Mouse (Mus musculus): ENCODE measurements at regions not wholly inside any gene's neighbourhood (a gene's known extent, or its start where the extent isn't known, plus 50 kb on each side); places are given as distances from the start of the nearest gene placed in this dataset.

DNA sequence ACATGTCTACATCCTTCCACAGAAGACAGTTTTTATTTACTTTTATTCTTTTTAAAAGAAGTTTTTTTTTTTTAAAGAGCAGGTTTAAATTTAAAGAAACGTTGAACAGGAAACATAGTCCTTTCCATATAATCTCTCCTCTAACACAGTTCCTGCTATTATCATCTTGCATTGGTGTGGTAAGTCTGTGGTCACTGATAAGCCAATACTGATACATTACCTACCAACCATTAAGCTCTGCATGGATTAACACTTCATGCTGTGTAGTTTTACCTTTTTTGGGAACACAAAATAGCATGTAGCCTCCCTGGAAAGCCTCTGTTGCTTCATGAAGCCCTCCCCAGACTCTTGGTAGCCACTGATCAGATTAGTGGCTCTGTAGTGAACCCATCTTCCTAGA lies 617.4 kb upstream of the Fam160b2 start:
- no peak for DNase-seq (ENCODE audit: low spot score)
- Histone ChIP-seq H3K4me1 (no peaks in the 10 kb centered on the region), H3K36me3 (no peaks in the 10 kb centered on the region), H3K4me3 (no peak overlapping the region), H3K27me3 (ENCODE audit: insufficient read depth, poor library complexity, severe bottlenecking) (no peaks in the 10 kb centered on the region), H3K9me3 (no peaks in the 10 kb centered on the region), H3K27ac (no peak overlapping the region)
- 48% methylated on average over 1 of the region's 1 CpGs for WGBS

DNA sequence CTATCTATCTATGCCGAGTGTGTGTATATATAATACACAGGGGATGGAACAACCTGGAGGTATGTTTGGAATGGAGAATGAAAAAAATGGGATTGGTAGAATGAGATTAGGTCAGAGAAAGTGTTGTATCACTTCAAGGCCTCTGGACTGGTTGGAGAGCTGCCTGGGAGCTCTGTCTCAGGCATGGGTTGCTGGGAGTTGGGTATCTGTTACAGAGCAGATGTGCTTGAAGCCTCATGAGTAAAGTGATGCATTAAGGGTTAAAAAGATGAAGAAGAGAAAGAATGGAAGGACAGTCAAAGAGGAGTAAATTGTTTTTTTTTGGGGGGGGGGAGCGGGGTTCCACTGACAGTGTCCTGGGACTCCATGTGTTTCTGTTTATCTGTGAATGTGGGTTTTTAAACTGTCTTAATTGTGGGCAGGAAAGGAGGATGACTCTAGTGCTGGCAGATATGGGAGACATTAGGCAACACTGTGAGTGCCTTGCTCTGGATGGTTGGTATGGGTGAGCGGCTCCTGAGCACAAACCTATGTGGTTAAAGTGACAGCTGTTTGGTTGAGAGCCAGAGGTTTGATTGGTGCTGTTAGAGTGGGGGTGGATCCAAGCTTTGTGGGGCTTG lies 611.8 kb upstream of the Fam160b2 start:
- whole genome bisulfite sequencing, result 87% methylated on average over 3 of the region's 3 CpGs
- no peaks in the 10 kb centered on the region for H3K27me3 ChIP-seq (ENCODE audit: insufficient read depth, poor library complexity, severe bottlenecking)
- H3K4me3 ChIP-seq, result no peak overlapping the region
- no peaks in the 10 kb centered on the region for H3K36me3 ChIP-seq
- H3K27ac ChIP-seq, result no peak overlapping the region
- no peaks in the 10 kb centered on the region for H3K4me1 ChIP-seq
- H3K9me3 ChIP-seq, result no peaks in the 10 kb centered on the region
- no peak for DNase-seq (ENCODE audit: low spot score)

DNA sequence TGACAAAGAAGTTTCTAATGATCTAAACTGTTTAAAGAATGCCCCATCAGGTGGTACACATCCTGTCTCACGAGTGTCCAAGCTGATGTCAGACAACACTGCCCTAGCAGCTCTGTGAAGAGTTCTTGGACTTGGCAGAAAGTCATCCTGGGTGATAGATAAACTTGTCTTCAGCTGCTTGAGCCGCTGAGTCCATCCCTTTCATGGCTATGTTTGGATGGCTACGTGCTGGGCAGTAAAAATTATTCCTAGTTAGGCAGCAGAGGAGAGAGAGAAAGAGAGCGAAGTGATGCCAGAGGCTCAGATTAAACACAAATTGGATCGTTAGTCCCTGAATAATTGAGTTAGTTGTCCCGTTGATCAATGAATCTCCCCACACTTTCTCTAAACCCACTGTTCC lies 603.8 kb upstream of the Fam160b2 start:
- 38% methylated on average over 6 of the region's 6 CpGs for WGBS
- Histone ChIP-seq H3K27me3 (ENCODE audit: insufficient read depth, poor library complexity, severe bottlenecking) (no peaks in the 10 kb centered on the region), H3K4me3 (no peak overlapping the region), H3K9me3 (no peaks in the 10 kb centered on the region), H3K4me1 (peaks cover 20% of the 10 kb centered on the region), H3K36me3 (no peaks in the 10 kb centered on the region), H3K27ac (0 out of 2 replicates have a peak overlapping the region, but pooled peaks have one; percentile 39)
- DNase-seq (ENCODE audit: low spot score), result no peak

- Histone ChIP-seq H3K27me3 (ENCODE audit: insufficient read depth, poor library complexity, severe bottlenecking) (no peaks in the 10 kb centered on the region), H3K36me3 (no peaks in the 10 kb centered on the region), H3K27ac (no peak overlapping the region), H3K4me1 (peaks cover 20% of the 10 kb centered on the region), H3K4me3 (no peak overlapping the region), H3K9me3 (no peaks in the 10 kb centered on the region)
- WGBS, result 89% methylated on average over 1 of the region's 1 CpGs
- DNase-seq (ENCODE audit: low spot score), result no peak
These were observed 601.3 kb upstream of the Fam160b2 start for GRCm38 (mm10) chr14:71200917-71201316.

DNA sequence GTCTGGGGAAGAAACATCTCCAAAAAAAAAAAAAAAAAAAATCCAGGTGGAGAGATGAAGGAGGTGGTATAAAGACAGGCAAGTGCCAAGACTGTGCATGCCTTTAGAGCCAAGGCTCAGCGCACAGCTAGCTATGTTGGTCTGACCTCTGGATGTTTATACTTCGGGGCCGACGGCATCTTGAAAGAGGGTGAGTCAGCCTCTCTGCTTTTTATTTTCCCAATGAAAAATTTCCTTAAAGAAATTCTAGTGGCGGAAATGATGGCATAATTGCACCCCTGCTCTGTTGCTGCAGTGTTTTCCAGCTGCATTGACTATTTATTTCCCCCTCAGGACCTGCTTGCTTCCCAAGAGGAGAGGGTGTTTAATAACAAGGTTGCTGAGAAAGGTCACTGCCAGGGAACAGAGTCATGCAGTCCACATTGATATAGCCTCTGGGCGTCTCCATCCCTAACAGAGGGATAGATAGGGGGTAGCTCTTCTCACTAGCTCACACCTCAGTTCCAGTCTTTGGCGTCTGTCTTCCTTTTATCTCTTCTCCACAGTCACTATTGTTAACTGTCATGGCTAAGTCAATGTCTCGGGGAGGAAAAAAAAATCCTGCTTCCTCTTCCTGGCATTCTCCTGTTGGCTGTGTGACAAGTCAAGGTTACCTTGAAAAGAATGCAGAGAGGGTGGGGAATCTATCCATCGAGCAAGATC lies 599.7 kb upstream of the Fam160b2 start:
- 54% methylated on average over 9 of the region's 9 CpGs for WGBS
- no peak for DNase-seq (ENCODE audit: low spot score)
- Histone ChIP-seq H3K27me3 (ENCODE audit: insufficient read depth, poor library complexity, severe bottlenecking) (no peaks in the 10 kb centered on the region), H3K4me3 (no peak overlapping the region), H3K36me3 (no peaks in the 10 kb centered on the region), H3K27ac (no peak overlapping the region), H3K4me1 (peaks cover 19% of the 10 kb centered on the region), H3K9me3 (no peaks in the 10 kb centered on the region)

DNA sequence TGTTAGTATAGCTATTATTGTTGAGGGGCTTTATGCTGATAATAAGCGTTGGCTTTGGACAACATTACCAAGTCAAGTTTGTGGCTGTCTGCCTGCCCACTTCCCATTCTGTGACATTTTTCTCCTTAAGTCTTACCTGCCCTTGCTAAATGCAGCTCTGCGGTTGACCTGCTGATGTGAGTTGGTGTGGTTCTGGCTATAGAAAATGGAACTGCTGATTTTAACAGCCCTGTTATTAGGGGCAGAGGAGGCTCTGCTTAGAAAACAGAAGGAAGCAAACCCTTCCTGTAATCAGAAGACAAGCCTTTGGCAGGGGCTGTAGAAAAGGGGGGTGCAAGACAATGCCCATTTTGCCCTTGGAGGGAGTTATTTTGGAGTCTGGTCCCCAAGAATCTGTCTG lies 594.6 kb upstream of the Fam160b2 start:
- WGBS, result 85% methylated on average over 2 of the region's 2 CpGs

GRCm38 (mm10) chr14:71192486-71192885 lies 592.9 kb upstream of the Fam160b2 start:
- Histone ChIP-seq H3K9me3 (no peaks in the 10 kb centered on the region), H3K27ac (no peak overlapping the region), H3K27me3 (ENCODE audit: insufficient read depth, poor library complexity, severe bottlenecking) (no peaks in the 10 kb centered on the region), H3K4me3 (no peak overlapping the region), H3K4me1 (no peaks in the 10 kb centered on the region), H3K36me3 (no peaks in the 10 kb centered on the region)
- DNase-seq (ENCODE audit: low spot score), result no peak
- 85% methylated on average over 5 of the region's 5 CpGs for WGBS

More for the DNA sequence above, 594.6 kb upstream of the Fam160b2 start:
- no peak overlapping the region for H3K27ac ChIP-seq
- DNase-seq (ENCODE audit: low spot score), result no peak
- H3K9me3 ChIP-seq, result no peaks in the 10 kb centered on the region
- H3K36me3 ChIP-seq, result no peaks in the 10 kb centered on the region
- peaks cover 1% of the 10 kb centered on the region for H3K4me1 ChIP-seq
- H3K27me3 ChIP-seq (ENCODE audit: insufficient read depth, poor library complexity, severe bottlenecking), result no peaks in the 10 kb centered on the region
- no peak overlapping the region for H3K4me3 ChIP-seq

GRCm38 (mm10) chr14:71189360-71189759 lies 589.7 kb upstream of the Fam160b2 start:
- WGBS, result 53% methylated on average over 2 of the region's 2 CpGs
- no peak overlapping the region for H3K27ac ChIP-seq
- H3K27me3 ChIP-seq (ENCODE audit: insufficient read depth, poor library complexity, severe bottlenecking), result no peaks in the 10 kb centered on the region
- H3K4me3 ChIP-seq, result no peak overlapping the region
- no peaks in the 10 kb centered on the region for H3K4me1 ChIP-seq
- no peaks in the 10 kb centered on the region for H3K36me3 ChIP-seq
- no peaks in the 10 kb centered on the region for H3K9me3 ChIP-seq
- DNase-seq (ENCODE audit: low spot score), result no peak

GRCm38 (mm10) chr14:71177341-71177740 lies 577.7 kb upstream of the Fam160b2 start:
- Histone ChIP-seq H3K4me1 (no peaks in the 10 kb centered on the region), H3K27ac (no peak overlapping the region), H3K36me3 (no peaks in the 10 kb centered on the region), H3K27me3 (ENCODE audit: insufficient read depth, poor library complexity, severe bottlenecking) (no peaks in the 10 kb centered on the region), H3K4me3 (no peak overlapping the region), H3K9me3 (no peaks in the 10 kb centered on the region)
- 74% methylated on average over 6 of the region's 6 CpGs for WGBS
- no peak for DNase-seq (ENCODE audit: low spot score)

DNA sequence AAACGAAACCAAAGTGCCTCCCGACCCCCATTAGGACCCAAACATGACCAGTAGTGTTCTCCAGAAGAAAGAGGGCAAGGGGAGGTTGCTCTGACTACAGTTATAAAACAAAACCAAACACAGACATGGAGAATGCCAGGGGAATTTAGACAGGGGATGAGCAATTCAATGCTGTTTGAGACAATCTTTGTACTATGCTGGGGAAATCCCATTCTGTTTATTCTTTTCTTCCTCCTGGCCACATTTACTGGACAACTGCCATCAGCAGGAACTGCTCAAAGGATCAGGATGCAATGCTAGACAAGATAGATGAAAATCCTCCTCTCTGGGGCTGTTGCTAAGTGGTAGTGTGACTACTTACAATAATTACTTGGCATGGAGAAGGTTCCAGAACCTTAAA lies 574.5 kb upstream of the Fam160b2 start:
- H3K36me3 ChIP-seq, result no peaks in the 10 kb centered on the region
- H3K27ac ChIP-seq, result no peak overlapping the region
- H3K4me3 ChIP-seq, result no peak overlapping the region
- H3K27me3 ChIP-seq (ENCODE audit: insufficient read depth, poor library complexity, severe bottlenecking), result no peaks in the 10 kb centered on the region
- no peak for DNase-seq (ENCODE audit: low spot score)
- H3K4me1 ChIP-seq, result no peaks in the 10 kb centered on the region
- H3K9me3 ChIP-seq, result no peaks in the 10 kb centered on the region
- 81% methylated on average over 2 of the region's 2 CpGs for WGBS

GRCm38 (mm10) chr14:71159556-71159955 lies 559.9 kb upstream of the Fam160b2 start:
- no peaks in the 10 kb centered on the region for H3K9me3 ChIP-seq
- no peaks in the 10 kb centered on the region for H3K4me1 ChIP-seq
- WGBS, result 85% methylated on average over 2 of the region's 2 CpGs
- H3K36me3 ChIP-seq, result no peaks in the 10 kb centered on the region
- no peak overlapping the region for H3K27ac ChIP-seq
- H3K27me3 ChIP-seq (ENCODE audit: insufficient read depth, poor library complexity, severe bottlenecking), result no peaks in the 10 kb centered on the region
- no peak overlapping the region for H3K4me3 ChIP-seq
- no peak for DNase-seq (ENCODE audit: low spot score)

DNA sequence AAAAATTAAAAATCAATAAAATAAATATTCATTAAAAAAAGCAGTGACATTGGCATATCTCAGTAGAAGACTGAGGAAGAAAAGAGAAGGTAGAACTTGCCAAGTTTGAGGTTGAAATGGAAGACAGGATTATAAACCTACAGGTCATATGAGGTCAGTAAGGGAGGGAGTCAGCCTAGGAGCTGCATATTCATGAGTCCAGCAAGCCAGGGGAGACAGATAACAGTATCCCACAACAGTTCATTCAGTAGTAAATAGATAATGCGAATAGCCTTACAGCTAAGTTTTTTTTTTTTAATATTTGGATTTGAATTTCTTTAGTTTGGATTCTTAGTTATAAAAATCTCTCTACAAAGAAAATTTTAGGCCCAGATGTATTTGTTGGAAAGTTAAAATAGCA lies 542.8 kb upstream of the Fam160b2 start:
- Histone ChIP-seq H3K27ac (no peak overlapping the region), H3K36me3 (no peaks in the 10 kb centered on the region), H3K27me3 (ENCODE audit: insufficient read depth, poor library complexity, severe bottlenecking) (no peaks in the 10 kb centered on the region), H3K4me3 (no peak overlapping the region), H3K4me1 (no peaks in the 10 kb centered on the region), H3K9me3 (no peaks in the 10 kb centered on the region)
- DNase-seq (ENCODE audit: low spot score), result no peak
- whole genome bisulfite sequencing, result 82% methylated on average over 1 of the region's 1 CpGs

DNA sequence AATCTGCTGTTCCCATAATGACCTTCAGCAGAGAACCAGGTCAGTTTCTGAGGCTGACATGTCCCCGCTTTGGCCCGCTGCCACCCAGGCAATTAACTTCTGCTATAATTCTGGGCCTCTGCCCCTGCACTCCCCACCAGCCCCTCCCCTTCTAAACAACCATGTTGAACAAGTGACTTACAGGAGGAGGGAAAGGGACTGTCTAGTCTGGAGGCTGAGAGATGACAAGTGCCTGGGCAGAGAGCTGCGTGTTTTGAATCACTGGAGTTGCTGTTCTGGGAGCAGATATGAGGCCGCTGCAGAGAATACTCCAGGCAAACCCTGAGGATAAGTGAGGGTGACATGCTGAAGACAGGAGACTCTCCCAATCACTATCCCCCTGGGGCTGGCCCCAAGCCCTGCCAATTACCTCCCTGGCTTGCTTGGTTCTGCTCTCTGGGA lies 530.2 kb upstream of the Fam160b2 start:
- DNase-seq (ENCODE audit: low spot score), result peak; percentile 89
- no peaks in the 10 kb centered on the region for H3K36me3 ChIP-seq
- 31% methylated on average over 4 of the region's 4 CpGs for WGBS
- peaks cover 19% of the 10 kb centered on the region; the same call in 1 of the 2 replicates for H3K4me1 ChIP-seq
- no peak overlapping the region for H3K4me3 ChIP-seq
- no peaks in the 10 kb centered on the region for H3K9me3 ChIP-seq
- H3K27me3 ChIP-seq (ENCODE audit: insufficient read depth, poor library complexity, severe bottlenecking), result no peaks in the 10 kb centered on the region
- peak overlapping the region; percentile 79 for H3K27ac ChIP-seq
